Mouse (Mus musculus): Measurements from ENCODE around the gene Ankrd33b. TPM values are rescaled to one million over a fixed set of nuclear protein-coding genes. Genes with fewer than 3 reads are reported as not detected.

Gene Ankrd33b
- polyA plus RNA-seq, 1 experiment = 33.9 TPM

- TF ChIP-seq POLR2A (IDR thresholded peaks at IDR 0.05; ENCODE audit: extremely low read depth, insufficient read depth, low read length) (no peak), CTCF (IDR thresholded peaks at IDR 0.05; ENCODE audit: extremely low read depth, insufficient read depth, low read length) (no peak)
- Histone ChIP-seq H3K4me1 (ENCODE audit: control insufficient read depth, insufficient read depth, low read length) (peaks cover 2% of the 10 kb centered on the region), H3K4me3 (ENCODE audit: insufficient read depth, low read length) (no peak overlapping the region), H3K27ac (ENCODE audit: insufficient read depth, low read length) (no peak overlapping the region)
Measured at GRCm38 (mm10) chr15:31402200-31402892, 34.8 kb upstream of the Ankrd33b start.

GRCm38 (mm10) chr15:31400974-31401373 lies 33.4 kb upstream of the Ankrd33b start:
- Histone ChIP-seq H3K27ac (ENCODE audit: insufficient read depth, low read length) (no peak overlapping the region), H3K4me1 (ENCODE audit: control insufficient read depth, insufficient read depth, low read length) (peaks cover 10% of the 10 kb centered on the region), H3K4me3 (ENCODE audit: insufficient read depth, low read length) (no peak overlapping the region)
- TF ChIP-seq CTCF (IDR thresholded peaks at IDR 0.05; ENCODE audit: extremely low read depth, insufficient read depth, low read length) (no peak), POLR2A (IDR thresholded peaks at IDR 0.05; ENCODE audit: extremely low read depth, insufficient read depth, low read length) (no peak)

GRCm38 (mm10) chr15:31398769-31399168 lies 31.2 kb upstream of the Ankrd33b start:
- Histone ChIP-seq H3K27ac (ENCODE audit: insufficient read depth, low read length) (peak overlapping the region; percentile 42), H3K4me3 (ENCODE audit: insufficient read depth, low read length) (no peak overlapping the region), H3K4me1 (ENCODE audit: control insufficient read depth, insufficient read depth, low read length) (peaks cover 19% of the 10 kb centered on the region)
- TF ChIP-seq POLR2A (IDR thresholded peaks at IDR 0.05; ENCODE audit: extremely low read depth, insufficient read depth, low read length) = no peak
- TF ChIP-seq CTCF (IDR thresholded peaks at IDR 0.05; ENCODE audit: extremely low read depth, insufficient read depth, low read length) = no peak

- H3K27ac ChIP-seq (ENCODE audit: insufficient read depth, low read length) = peak overlapping the region; percentile 96
- H3K4me1 ChIP-seq (ENCODE audit: control insufficient read depth, insufficient read depth, low read length) = peaks cover 27% of the 10 kb centered on the region
- TF ChIP-seq POLR2A (IDR thresholded peaks at IDR 0.05; ENCODE audit: extremely low read depth, insufficient read depth, low read length) = no peak
- TF ChIP-seq CTCF (IDR thresholded peaks at IDR 0.05; ENCODE audit: extremely low read depth, insufficient read depth, low read length) = 0 out of 2 replicates have a peak, but pooled peaks have one; percentile 21
- H3K4me3 ChIP-seq (ENCODE audit: insufficient read depth, low read length) = no peak overlapping the region
Measured at GRCm38 (mm10) chr15:31397379-31397778, 29.9 kb upstream of the Ankrd33b start.

GRCm38 (mm10) chr15:31396755-31397154 lies 29.2 kb upstream of the Ankrd33b start:
- TF ChIP-seq POLR2A (IDR thresholded peaks at IDR 0.05; ENCODE audit: extremely low read depth, insufficient read depth, low read length) (no peak), CTCF (IDR thresholded peaks at IDR 0.05; ENCODE audit: extremely low read depth, insufficient read depth, low read length) (no peak)
- peaks cover 28% of the 10 kb centered on the region for H3K4me1 ChIP-seq (ENCODE audit: control insufficient read depth, insufficient read depth, low read length)
- peak overlapping the region; percentile 96 for H3K27ac ChIP-seq (ENCODE audit: insufficient read depth, low read length)

GRCm38 (mm10) chr15:31395986-31396385 lies 28.5 kb upstream of the Ankrd33b start:
- TF ChIP-seq POLR2A (IDR thresholded peaks at IDR 0.05; ENCODE audit: extremely low read depth, insufficient read depth, low read length) (no peak), CTCF (IDR thresholded peaks at IDR 0.05; ENCODE audit: extremely low read depth, insufficient read depth, low read length) (no peak)
- Histone ChIP-seq H3K4me3 (ENCODE audit: insufficient read depth, low read length) (no peak overlapping the region), H3K4me1 (ENCODE audit: control insufficient read depth, insufficient read depth, low read length) (peaks cover 29% of the 10 kb centered on the region), H3K27ac (ENCODE audit: insufficient read depth, low read length) (peak overlapping the region; percentile 93)

More at GRCm38 (mm10) chr15:31396755-31397154, 29.2 kb upstream of the Ankrd33b start:
- no peak overlapping the region for H3K4me3 ChIP-seq (ENCODE audit: insufficient read depth, low read length)

- Histone ChIP-seq H3K4me3 (ENCODE audit: insufficient read depth, low read length) (no peak overlapping the region), H3K4me1 (ENCODE audit: control insufficient read depth, insufficient read depth, low read length) (peaks cover 30% of the 10 kb centered on the region), H3K27ac (ENCODE audit: insufficient read depth, low read length) (peak overlapping the region; percentile 82)
- TF ChIP-seq POLR2A (IDR thresholded peaks at IDR 0.05; ENCODE audit: extremely low read depth, insufficient read depth, low read length) = no peak
- TF ChIP-seq CTCF (IDR thresholded peaks at IDR 0.05; ENCODE audit: extremely low read depth, insufficient read depth, low read length) = no peak
Measured at GRCm38 (mm10) chr15:31393402-31393801, 25.9 kb upstream of the Ankrd33b start.

GRCm38 (mm10) chr15:31392705-31393104 lies 25.2 kb upstream of the Ankrd33b start:
- peak overlapping the region; percentile 82 for H3K27ac ChIP-seq (ENCODE audit: insufficient read depth, low read length)
- H3K4me1 ChIP-seq (ENCODE audit: control insufficient read depth, insufficient read depth, low read length) = peaks cover 29% of the 10 kb centered on the region
- TF ChIP-seq POLR2A (IDR thresholded peaks at IDR 0.05; ENCODE audit: extremely low read depth, insufficient read depth, low read length) (0 out of 2 replicates have a peak, but pooled peaks have one; percentile 8), CTCF (IDR thresholded peaks at IDR 0.05; ENCODE audit: extremely low read depth, insufficient read depth, low read length) (no peak)
- H3K4me3 ChIP-seq (ENCODE audit: insufficient read depth, low read length) = no peak overlapping the region

- H3K4me1 ChIP-seq (ENCODE audit: control insufficient read depth, insufficient read depth, low read length) = peaks cover 28% of the 10 kb centered on the region
- no peak for TF ChIP-seq POLR2A (IDR thresholded peaks at IDR 0.05; ENCODE audit: extremely low read depth, insufficient read depth, low read length)
- H3K27ac ChIP-seq (ENCODE audit: insufficient read depth, low read length) = no peak overlapping the region; the same call in 1 of the 2 replicates
- H3K4me3 ChIP-seq (ENCODE audit: insufficient read depth, low read length) = no peak overlapping the region
Measured at GRCm38 (mm10) chr15:31392135-31392534, 24.6 kb upstream of the Ankrd33b start.

- H3K4me1 ChIP-seq (ENCODE audit: control insufficient read depth, insufficient read depth, low read length) = peaks cover 6% of the 10 kb centered on the region
- TF ChIP-seq POLR2A (IDR thresholded peaks at IDR 0.05; ENCODE audit: extremely low read depth, insufficient read depth, low read length) (no peak), CTCF (IDR thresholded peaks at IDR 0.05; ENCODE audit: extremely low read depth, insufficient read depth, low read length) (no peak)
Measured at GRCm38 (mm10) chr15:31381936-31382468, 14.5 kb upstream of the Ankrd33b start.

More at GRCm38 (mm10) chr15:31381936-31382468, 14.5 kb upstream of the Ankrd33b start:
- Histone ChIP-seq H3K4me3 (ENCODE audit: insufficient read depth, low read length) (no peak overlapping the region), H3K27ac (ENCODE audit: insufficient read depth, low read length) (peak overlapping the region; percentile 67)
